Mouse (Mus musculus): ENCODE measurements around the gene Acvrl1.

Acvrl1 gene

DNA sequence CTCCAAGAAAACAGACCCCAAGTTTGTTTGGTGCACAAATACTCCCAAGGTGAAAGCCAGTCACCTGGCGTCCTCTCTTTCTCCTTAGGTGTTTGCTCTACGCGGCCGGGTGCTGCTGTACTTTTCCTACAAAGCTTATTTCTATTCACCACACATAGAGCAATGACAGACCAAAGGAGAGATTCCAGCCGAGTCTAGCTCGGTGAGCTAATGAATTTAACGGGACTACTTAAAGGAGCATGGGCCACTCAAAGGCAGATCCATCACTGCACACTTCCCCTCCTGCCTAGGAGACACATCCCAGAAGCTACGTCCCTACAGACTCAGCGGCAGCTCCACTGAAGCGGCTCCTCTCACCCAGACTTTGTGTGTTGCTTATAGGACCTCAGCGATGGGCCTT, 39.2 kb downstream of the Acvrl1 start:
- ATAC-seq (ENCODE audit: low TSS enrichment): no peak

DNA sequence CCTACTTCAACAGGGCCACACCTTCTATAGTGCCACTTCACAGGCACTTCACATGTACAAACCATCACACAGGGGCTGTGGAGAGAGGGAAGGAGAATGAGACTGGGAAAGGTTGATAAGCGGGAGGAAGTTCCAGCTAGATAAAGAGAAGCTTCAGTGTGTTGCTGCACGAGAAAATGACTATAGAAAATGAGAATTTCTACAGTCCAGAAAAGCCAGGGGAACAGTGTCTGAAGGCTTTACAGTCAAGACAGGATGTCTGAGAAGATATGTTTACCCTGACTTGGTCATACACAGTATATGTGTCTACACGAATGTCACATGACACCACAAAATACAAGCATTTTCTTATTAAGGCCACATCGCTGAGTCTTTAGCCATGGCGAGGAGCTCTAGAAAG, 41.6 kb downstream of the Acvrl1 start:
- no peak for ATAC-seq (ENCODE audit: low TSS enrichment)

DNA sequence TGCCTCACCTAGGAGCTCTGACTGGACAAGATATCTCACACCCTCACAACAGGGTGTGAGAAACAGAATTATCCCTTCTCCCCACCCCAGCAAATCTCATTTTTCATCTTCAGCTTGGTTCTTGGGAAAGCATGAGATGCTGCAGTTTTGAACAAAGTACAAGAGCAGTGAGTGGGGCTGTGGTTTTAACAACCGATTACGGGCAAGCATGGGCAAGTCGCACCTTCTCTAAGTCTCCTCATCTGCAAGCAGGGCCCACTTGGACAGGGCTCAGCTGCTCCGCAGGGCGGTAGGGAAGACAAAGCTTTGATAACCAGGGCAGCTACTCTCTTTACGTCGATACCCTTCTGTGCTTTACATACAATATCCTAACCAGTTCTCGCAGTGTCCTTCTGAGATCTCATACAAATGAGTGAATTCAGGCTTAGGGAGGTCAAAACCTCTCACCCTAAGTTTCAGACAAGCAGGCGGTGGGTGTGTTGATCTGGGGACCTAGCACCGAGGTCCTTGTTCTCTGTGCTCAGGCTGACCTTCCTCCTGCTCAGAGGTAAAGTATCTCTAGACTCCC, 42.2 kb downstream of the Acvrl1 start:
- ATAC-seq (ENCODE audit: low TSS enrichment): no peak

DNA sequence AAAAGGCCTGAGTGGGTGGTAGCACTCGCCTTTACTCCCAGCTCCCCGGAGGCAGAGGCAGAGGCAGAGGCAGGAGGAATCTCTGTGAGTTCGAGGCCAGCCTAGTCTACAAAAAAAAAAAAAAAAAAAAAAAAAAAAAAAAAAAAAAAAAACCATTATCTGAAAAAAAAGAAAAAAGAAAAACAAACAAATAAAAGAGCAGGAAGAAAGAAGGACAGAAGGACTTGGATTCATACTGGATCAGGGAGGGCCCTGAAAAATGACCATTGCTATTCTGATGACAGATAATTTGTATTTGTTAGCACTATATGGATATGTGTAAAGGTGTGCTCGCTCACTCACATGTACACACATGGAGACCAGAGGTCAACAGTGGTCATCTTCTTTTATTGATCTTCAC, 43.0 kb downstream of the Acvrl1 start:
- ATAC-seq (ENCODE audit: low TSS enrichment): no peak

DNA sequence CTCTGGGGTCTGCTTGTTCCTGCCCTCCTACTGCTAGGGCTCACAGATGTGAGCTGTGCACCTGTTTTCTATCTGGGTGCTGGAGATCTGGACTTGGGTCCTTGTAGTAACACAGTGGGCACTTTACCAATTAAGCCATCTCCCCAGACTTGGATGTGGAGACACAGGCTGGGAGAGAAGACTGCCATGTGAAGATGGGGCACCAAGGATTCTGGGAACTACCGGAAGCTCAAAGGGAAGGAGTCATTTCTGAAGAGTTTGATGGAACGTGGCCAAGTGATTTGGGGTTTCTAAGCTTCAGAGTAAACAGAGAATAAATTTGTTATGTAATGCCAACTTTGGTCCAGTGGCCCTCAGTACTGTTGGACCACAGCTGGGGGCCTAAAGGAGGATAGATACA, 43.7 kb downstream of the Acvrl1 start:
- ATAC-seq (ENCODE audit: low TSS enrichment): no peak

DNA sequence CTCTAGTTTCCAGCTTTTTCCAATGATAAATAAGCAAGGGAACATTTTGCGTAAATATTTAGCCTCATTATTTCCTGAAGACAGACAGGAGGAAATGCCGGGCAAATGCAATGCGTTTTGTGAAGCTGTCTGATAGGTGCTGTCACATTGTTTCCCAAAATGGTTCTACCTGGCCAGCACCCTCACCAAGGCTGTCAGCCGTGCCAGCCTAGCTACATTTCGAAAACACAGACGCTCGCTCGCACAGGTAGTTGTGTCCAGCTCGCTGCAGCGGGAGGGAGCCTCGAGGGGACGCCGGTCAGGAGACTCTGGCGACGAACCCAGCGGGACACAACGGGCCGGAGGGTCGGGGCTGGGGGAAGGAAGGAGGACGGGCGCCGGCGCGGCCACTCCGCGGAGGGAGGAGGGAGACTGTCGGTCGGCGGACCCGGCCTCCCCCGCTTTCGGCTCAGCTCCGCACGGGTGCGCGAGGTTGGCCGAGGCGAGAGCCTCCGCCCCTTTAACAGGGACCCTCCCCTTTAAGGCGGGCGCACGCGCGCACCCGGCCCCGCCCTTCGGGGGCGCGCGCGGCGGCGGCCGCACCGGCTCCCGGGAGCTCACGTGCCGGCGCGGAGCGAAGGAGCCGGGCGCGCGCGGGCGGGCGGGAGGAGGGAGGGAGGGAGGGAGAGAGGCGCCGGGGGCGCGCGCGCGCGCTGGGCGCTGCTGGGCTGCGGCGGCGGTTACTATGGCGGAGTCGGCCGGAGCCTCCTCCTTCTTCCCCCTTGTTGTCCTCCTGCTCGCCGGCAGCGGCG, 45.3 kb downstream of the Acvrl1 start, which contains the start of gene Acvr1b:
Acvr1b (plus strand) TSS at position 647 of the 791 bp plus-strand sequence.
- ATAC-seq (ENCODE audit: low TSS enrichment): peak; percentile 69

DNA sequence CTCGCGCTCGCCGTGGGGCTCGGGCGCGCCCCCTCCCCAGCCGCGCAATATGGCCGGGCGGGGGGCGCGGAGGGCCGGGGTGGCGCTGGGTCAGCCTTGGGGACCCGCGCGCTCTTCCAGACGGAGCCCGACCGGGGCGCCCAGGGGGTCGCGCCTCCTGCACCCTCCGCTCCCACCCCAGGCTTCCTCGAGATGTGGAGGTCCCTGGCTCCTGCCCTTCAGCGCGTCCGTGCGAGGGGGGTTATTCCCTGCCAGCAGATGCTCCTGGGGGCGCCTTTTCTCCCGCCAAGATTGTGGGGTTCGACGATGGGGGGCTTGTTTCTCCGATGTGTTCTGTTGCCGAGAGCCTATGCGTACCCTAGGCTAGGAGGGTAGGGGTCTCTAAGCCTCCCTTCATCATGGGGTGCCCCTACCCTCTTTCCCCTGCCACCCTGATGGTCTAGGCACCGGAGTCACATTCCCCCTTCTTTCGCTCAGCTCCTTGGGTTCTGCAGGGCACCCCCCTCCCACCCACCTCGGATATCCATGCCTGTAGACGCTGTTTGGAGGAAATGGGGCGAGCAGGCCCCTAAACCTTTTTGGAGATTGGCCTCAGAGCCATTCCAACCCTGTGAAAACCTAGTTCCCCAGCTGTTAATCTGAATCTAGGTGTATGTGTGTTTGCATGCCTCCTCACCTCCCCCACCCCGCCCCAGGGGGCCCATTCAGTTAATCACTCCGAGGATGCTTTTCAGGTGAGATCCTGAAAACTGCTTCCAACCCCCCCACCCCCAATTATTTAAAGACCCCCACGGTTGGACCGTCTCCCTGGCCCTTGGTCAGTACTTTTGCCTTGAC, 46.2 kb downstream of the Acvrl1 start:
- no peak for ATAC-seq (ENCODE audit: low TSS enrichment)

DNA sequence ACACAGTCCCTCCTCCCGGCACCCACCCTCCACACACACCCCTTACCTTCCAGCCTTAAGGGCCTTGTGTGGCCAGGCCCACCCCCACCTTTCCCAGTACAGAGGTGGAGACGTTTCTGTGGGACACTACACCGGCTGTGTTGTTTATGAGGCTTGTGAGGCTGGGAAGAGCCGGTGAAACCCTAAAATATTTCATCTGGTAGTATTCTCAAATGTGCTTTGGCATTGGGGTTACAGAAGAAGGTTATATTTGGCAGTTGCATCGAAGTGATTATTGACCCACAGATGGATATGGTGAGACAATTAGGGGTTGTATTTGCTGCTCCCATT, 46.8 kb downstream of the Acvrl1 start:
- no peak for ATAC-seq (ENCODE audit: low TSS enrichment)

DNA sequence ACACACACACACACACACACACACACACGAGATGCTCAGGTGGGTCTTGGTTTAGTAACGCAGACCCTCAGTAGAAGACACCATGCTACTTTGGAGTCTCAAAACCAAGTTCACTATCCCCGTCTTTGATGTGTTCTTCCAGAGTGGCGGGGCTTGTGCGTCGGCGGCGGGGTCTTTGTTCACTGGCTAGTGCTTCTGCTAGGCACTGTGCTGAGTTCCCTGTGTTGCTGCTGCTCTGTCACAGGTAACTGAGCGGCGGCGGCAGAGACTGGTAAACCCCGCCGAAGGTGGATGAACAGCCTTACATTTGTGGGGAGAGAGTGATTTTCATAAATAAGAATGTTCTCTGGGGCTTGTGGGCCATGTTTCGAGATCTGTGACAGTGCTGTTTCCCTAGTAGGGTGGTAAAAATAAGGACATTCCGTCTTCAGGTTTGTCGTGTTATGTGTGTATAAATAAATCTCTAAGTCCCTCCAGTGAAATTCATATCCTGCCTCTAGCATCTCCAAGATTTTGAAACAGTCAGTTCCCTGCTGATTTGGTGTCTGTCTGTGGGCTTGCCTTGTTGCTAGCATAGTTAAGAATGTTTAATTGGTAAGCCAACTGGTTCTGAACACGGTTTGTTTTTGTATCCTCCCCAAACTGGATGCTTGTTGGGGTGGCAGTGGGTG, 47.4 kb downstream of the Acvrl1 start:
- ATAC-seq (ENCODE audit: low TSS enrichment): peak; percentile 8; the same call in 1 of the 2 replicates

DNA sequence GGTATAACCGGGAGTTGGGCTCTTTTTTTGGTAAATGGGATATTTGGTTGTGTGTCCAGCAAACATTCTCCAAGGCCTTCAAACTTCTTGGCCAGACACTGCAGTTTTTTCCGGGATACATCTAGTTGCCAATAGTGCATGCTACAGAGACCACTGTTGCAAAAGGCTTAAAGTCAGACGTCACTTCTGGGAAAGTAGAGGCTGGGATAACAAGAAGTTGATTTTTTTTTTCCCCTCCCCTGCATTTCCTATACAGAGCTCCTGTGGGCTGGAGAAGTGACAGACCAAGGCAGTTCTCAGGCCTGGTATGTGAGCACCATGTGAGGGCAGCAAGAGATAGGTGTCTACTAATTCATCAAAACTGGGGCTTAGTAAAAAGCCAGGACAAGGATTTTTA, 48.0 kb downstream of the Acvrl1 start:
- no peak for ATAC-seq (ENCODE audit: low TSS enrichment)

DNA sequence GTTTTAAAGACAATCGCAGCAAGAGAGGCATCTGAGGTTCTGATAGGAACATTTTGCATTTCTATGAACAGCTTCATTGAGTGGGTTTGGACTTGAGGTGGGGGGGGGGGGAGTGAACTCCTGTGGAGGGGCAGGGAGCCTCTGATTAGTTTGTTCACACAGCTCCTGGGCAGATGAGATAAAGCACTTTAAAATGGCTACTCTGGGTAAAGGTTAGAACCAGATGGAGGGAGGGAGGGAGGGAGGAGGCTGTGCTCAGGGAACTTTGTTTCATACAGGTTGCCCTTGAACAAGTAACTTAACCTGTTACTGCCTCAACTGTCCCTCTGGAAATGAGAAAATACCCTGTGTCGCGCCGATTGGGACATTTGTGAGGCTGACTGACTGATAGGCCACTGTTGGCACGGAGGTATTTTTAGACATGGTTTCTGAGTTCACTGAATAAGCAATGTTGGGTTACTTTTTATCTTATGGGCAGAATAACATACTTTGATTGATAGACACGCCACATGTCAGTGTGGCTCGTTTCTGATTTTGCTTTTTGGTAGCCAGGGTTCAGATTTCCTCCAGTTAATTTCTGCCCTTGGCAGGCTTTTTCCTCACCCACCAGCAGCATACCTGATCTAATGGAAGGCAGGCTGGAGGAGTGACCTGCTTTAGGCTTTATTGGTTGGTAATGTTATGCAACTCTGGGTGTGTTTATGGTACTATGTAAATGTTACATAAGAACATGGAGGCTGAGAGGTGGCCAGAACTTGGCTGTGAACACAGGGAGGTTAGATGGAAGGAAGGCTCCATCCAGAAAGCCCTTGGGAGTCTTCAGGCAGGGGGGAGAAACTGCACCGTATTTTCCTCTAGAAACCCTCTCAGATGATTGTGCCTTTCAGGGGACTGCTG, 48.7 kb downstream of the Acvrl1 start:
- no peak for ATAC-seq (ENCODE audit: low TSS enrichment)

DNA sequence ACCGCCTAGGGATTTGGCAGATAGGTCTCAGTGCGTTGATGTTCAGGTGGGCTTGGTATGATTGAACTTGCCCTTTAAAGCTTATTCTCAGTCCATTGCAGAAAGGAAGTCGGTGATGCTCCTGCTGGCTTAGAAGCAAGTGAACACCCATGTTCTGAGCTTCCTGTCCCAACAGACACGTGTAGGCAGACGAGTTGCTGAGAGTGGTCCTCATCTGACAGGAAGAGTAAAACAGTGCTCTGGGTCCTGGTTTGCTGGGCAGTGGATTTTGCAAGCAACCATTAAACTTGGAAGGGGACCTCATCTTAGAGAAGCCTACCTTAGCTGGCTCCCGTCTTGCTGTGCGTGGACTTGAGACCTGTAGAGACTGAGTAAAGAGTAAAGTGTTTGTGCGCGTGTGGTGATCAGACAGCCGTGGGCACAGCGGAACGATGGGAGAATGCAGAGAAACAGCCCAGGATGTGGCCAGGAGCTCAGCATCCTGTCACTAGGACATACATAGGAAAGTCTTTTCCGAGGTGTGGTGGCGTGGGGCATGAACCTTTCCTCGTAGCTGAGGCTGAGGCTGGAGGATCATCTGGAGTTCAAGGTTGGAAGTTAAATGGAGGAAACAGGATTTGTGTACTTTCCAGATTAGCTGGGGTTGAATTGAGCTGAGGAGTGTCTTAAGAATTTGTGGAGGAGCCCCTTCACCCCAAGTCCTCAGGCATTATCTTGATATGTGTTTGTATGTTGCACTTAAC, 52.2 kb downstream of the Acvrl1 start:
- ATAC-seq (ENCODE audit: low TSS enrichment): no peak

DNA sequence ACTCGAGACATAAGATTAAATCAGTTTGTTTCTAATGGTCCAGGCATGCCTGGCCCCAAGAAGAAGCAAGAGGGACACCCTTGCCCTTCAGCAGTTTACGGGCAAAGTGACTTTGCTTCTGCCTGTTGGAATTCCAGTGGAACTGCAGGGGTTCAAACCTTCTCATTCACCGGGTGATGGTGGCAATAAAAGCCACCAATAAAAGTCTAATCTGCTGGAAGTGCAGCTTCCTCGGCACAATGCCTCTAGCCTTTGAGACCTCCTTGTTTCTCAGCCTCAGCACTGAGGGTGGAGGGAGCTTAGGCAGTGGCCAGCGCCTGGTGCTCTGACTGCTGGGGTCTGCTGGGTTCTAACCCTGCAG, 52.8 kb downstream of the Acvrl1 start:
- ATAC-seq (ENCODE audit: low TSS enrichment): no peak

DNA sequence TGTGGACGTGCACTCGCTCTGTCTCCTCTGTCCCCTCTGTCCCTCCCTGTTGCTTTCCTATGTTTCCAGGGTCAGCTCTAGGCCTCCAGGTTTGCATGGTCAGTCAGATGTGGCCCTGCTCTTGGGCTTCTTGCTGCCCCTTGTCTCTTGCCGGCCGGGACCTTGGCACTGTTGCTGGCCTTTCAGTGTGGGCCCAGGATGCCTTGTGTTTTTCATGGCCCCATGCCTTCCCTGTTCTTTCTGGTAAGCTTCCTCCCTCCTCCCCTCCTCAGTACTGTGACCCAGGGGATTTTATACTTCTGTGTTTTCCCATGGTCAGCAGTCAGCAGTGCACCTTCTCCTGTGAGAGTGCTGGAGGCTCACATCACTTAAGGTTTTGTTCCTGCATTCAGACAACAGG, 53.2 kb downstream of the Acvrl1 start:
- ATAC-seq (ENCODE audit: low TSS enrichment): no peak

DNA sequence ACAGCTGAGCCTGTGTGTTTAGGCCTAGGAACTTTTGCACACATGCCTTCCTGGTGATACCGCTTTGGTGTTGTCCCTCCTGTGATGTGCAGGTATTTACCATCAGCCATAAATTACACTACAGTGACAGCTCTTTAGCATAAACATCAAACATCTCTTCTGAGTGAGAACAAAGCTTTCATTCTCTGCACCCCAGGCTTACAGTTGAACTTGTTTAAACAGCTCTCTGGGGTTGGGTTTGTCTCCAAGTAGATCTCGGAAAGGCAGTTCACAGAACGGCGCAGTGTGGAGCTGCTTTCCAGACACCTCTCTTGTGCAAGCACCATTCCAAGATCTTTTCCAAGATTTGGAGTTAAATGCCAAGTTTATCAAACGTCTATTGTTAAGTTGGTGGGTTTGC, 54.4 kb downstream of the Acvrl1 start:
- ATAC-seq (ENCODE audit: low TSS enrichment): no peak

DNA sequence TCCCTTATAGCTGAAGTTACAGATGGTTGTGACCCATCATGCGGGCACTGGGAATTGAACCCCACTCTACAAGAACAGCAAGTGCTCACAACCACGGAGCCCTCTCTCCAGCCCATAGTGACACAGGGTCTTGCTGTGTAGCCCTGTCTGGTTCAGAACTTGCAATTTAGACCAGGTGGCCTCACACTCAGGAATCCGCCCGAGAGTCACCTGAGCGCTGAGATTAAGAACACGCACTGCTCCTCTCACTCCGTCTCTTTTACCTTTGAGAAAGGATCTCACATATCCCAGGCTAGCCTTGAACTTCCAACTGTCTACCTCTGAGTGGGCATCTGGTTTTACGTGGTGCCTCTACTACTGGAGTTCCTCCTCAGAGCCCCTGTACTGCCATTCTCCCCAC, 56.0 kb downstream of the Acvrl1 start:
- no peak for ATAC-seq (ENCODE audit: low TSS enrichment)

DNA sequence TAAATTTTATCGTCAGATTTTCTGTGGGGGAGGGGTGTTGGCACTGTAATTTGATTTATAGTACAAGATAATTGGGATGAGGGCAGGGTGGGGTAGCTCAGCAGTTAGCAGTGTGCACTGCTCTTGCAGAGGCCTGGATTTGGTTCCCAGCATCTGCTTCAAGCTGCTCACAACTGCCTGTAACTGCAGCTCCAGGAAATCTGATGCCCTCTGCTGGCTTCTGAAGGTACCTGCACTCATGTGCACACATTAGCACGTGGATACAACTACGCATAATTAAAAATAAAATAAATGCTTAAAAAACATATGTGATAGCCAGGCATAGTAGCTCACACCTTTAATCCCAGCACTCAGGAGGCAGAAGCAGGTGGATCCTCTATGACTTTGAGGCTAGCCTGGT, 57.2 kb downstream of the Acvrl1 start:
- ATAC-seq (ENCODE audit: low TSS enrichment): no peak

DNA sequence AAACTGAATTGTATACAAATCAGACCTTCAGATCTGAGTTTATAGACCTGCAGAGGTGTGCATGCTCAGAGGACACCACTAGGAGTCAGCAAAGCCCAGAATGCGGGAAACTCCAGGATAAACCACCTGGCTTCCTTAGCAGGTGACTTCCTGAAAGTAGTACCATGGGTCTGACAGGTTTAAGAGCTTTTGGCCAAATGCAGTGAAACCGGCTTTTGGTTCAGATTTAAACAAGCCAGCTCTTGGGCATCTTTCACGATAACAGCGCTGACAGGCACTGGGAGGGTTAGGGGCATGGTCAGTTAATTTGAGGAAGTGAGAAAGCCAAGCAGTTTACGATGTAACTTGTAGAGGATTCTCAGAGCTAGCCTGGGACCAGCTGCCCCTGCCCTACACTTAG, 59.6 kb downstream of the Acvrl1 start:
- no peak for ATAC-seq (ENCODE audit: low TSS enrichment)

DNA sequence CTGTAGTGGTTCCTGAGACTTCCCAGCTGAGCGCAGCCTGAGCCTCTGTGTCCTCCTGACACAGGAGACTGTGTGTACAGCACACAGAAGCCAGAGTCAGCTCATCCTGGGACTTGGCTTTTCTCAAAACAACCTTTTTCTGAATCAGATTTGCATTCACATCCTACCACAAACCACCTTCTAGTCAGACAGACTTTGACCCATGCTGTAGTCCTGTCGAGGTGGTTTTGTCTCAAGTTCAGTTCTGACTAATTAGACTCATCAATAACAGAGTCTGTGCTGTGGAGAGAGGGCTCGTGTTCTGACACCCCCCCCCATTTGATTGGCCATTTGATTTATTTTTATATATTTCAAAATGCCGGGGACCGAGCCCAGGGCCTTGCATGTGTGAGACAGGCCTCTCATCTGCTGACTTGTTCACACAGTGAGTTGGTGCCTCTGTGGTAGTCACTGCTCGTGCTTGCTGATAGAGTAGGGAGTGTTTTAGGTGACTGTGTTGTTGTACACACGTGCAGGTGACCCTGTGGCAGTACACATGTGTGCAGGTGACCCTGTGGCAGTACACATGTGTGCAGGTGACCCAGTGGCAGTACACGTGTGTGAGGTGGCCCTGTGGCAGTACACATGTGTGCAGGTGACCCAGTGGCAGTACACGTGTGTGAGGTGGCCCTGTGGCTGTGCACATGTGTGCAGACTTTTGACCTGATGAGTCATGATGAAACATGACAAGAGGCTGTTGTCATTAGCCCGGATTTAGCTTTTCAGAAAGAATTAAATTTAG, 61.8 kb downstream of the Acvrl1 start:
- ATAC-seq (ENCODE audit: low TSS enrichment): no peak

DNA sequence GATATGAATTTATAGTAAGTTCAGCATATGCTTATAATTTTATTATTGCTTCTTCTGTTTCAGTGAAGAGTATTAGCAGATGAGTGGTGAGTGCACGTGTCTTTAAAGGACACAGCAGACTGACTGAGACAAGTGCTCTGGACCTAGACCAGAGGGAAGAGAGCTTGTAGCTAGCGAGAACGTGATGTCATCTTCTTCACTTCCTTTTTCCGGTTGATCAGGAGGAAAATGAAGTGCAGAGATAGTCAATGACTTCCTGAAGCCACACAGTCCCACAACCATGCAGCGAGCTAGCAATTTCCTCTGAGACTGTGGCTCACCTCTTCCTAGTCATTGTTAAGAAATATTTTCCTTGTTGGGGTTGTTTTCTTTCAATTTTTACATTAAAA, 62.4 kb downstream of the Acvrl1 start:
- ATAC-seq (ENCODE audit: low TSS enrichment): no peak

Data from frontal cortex, adult (tissue).